Mouse (Mus musculus) kidney, adult 18-20 months (tissue): ENCODE results near the gene Usp30.

ENCODE experiments used
- DNase-seq: peaks from one replicate; pipeline ENCODE4 v3.0.0; 2021

The Usp30 gene

GRCm38 (mm10) chr5:114127374-114128349, 62.4 kb downstream of the Usp30 start, which contains the start of gene Alkbh2:
Gene Alkbh2 (minus strand): TSS chr5:114128218.
- DNase-seq, result peak; percentile 87

DNA sequence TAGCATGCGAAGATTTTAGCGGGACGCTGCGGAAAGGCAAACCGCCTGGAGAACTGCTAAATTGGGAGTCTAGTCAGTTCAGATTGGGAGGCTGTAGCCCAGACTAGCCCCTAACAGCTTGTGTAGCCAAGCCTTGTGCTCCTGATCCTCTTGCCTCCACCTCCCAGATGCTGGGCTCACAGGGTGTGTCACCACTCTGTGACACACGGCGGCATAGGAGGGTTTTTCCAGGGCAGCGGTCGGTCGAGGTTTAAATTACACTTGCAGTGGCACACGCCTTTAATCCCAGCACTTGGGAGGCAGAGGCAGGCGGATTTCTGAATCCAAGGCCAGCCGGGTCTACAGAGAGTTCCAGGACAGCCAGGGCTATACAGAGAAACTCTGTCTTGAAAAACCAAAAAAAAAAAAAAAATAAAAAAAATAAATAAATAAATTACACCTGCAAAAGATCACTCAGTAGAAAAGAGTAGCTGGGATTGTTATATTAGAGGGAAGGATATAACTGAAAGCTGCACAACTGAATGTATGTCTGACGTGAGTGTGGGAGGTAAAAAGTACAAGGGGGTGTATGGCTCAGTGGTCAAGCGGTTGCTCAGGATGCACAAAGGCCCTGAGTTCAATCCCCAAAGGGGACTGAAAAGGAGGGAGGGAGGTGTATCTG, 64.4 kb downstream of the Usp30 start:
- DNase-seq, result no peak

DNA sequence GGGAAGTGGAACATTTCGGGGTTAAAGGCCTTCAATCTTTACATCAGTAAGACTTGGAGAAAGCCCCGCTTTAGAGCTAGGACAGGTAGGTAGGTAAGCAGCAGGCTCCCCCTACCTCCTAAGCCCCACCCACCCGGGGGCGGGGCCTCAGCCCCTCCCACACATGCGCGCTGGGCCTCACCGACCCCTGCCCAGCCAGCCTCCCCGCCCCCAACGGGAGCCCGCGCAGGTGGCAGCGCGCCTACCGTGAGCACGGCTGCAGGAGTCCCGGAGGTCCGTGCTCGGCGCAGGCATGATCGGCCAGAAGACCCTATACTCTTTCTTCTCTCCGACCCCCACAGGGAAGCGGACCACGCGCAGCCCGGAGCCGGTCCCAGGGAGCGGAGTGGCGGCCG, 64.9 kb downstream of the Usp30 start, which contains the start of gene Ung:
Gene Ung, plus strand, starts transcription at position 176 of the 395 bp plus-strand sequence.
- DNase-seq, result no peak

- peak; percentile 96 for DNase-seq
These were observed 65.6 kb downstream of the Usp30 start for GRCm38 (mm10) chr5:114130698-114131520.

GRCm38 (mm10) chr5:114131521-114131840, 66.2 kb downstream of the Usp30 start:
- DNase-seq, result peak; percentile 68

GRCm38 (mm10) chr5:114132841-114133240, 67.6 kb downstream of the Usp30 start:
- no peak for DNase-seq

DNA sequence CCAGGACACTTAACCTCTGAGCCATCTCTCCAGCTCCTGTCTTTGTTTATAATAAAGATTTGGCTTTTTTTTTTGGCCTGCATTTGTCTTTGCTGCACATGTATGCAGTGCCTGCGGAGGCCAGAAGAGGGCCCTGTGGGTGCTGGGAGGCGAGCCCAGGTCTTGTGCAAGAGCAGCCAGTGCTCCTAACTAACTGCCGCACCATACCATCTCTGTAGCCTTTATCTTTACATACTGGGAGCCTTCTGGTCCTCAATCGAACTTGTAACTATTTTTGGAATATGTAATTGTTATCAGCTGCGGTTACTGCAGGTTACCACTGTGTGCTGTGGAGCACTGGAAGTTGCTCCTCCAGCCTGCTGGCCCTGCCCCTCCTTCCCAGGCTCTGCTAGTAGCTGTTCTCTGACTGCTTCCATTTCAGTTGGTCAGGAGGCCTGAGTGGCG, 68.9 kb downstream of the Usp30 start:
- peak; percentile 65 for DNase-seq

- DNase-seq, result no peak
These were observed 70.3 kb downstream of the Usp30 start for GRCm38 (mm10) chr5:114135516-114135915.

DNA sequence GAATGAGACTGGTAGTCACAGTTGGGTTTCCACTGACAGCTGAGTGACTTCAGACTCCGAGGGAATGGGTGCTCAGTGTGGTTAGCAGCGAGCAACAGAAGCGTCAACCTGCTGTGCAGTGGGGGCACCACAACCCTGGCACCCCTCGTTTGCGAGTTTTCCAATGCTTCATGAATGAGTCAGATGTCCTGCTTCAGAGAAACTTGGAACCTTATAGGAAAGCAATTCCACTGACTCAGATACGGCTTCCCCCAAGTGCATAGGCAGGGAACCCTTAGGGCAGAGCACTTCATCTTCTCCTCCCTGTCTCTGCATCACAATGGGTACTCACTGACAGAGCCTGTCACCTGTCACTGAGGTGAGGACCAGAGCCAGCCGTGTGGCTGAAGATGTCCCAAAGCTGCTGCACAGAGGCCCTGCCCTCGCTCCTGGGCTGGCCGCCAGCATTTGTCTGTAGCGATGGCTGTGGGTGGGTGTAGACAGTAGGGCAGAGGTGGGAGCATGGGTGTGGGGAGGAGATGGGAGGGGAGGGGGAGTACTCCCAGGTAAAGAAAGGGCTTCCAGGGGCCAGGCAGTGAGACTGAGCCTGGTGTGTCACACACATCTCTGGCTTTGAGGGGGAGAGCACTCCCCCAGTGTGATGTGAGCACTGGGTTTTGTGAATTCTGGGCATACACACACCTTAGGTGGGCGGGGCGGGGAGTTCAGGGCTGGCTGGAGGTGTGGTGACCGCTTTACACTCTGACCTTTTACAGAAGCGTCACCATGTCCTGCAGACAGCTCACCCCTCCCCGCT, 72.4 kb downstream of the Usp30 start:
- no peak for DNase-seq

- DNase-seq, result peak; percentile 16
These were observed 73.3 kb downstream of the Usp30 start for GRCm38 (mm10) chr5:114138277-114139164.

DNA sequence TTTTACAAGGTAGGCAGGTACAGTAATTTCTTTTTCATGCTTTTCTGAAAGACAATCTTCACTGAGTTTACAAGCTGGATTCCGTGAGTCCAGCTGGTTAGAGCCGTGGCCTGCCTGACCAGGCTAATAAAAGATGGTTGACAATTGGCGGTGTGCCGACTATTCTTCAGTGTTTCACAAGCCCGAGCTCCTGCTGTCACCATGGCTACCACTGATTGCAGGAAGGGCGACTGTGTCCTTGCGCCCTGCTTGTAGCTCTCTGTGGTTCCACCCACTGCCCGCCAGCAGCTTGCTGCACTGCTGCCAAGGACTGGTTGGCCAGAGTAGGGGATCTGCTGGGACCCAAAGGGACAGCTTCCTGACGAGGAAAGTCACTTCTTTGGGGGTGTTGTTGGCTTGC, 73.9 kb downstream of the Usp30 start:
- peak; percentile 79 for DNase-seq

DNA sequence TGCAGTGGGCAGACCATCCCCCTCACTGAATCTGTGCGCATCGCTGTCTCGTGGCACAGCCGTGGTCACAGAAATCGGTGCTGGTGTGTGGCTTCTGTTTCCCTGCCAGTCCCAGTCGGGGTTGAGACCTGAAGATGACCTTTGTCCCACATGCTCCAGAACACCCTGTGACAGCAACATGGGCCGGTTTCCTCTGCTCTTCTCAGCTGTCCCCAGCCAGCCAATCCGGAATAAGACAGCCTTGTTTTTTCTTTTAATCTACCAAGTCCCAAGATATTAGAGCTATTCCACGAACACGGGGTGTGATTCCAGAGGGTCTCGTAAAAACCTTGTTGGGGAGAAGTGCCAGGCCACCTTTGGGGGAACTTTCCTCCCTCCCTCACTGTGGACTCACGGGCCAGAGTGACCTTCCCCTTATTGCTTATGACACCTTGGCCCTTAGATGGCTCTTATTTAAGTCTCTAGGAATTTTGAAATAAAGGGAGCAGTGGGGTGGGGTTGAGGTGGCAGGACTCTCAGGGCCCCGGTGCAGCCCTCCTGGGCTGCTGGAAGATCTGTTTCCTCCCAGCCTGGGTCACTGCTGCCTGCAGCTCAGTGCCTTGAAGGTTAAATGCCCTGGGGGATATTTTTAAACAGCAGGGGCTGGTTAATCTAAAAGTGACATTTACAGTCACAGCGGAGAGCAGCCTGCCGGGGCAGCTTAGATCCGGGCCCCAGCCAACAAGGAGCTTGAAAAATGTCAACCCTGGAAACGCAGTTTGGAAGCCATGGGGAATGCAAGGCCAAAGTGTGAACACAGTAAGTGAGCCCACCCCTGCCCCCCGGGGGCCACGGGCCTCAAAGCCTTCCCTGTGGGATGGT, 81.0 kb downstream of the Usp30 start, which contains the start of gene Acacb:
Gene Acacb, plus strand, starts transcription at position 508 of the 861 bp plus-strand sequence.
- peak; percentile 48 for DNase-seq

GRCm38 (mm10) chr5:114147043-114147972, 82.0 kb downstream of the Usp30 start:
- DNase-seq, result no peak

- no peak for DNase-seq
These were observed 87.3 kb downstream of the Usp30 start for GRCm38 (mm10) chr5:114152359-114153092.

DNA sequence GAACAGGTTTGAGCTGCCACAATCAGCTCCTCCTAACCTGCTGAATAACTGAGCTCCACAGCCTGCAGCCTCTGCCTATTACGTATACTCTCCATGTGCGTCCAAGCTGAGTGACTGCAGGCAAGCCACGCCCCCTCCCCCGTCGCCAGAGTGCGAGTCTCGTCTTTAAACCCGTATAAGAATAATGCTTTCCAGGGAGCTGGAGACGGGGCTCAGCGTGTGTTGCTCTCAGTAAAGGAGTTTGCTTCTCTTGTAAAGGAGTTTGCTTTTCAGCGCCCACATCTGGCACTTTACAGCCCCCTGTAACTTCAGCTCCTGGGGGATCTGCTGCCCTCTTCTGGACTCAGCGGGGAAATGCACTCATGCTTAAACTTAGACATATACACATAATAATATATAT, 88.2 kb downstream of the Usp30 start:
- peak; percentile 41 for DNase-seq

GRCm38 (mm10) chr5:114154765-114155164, 89.5 kb downstream of the Usp30 start:
- no peak for DNase-seq

DNA sequence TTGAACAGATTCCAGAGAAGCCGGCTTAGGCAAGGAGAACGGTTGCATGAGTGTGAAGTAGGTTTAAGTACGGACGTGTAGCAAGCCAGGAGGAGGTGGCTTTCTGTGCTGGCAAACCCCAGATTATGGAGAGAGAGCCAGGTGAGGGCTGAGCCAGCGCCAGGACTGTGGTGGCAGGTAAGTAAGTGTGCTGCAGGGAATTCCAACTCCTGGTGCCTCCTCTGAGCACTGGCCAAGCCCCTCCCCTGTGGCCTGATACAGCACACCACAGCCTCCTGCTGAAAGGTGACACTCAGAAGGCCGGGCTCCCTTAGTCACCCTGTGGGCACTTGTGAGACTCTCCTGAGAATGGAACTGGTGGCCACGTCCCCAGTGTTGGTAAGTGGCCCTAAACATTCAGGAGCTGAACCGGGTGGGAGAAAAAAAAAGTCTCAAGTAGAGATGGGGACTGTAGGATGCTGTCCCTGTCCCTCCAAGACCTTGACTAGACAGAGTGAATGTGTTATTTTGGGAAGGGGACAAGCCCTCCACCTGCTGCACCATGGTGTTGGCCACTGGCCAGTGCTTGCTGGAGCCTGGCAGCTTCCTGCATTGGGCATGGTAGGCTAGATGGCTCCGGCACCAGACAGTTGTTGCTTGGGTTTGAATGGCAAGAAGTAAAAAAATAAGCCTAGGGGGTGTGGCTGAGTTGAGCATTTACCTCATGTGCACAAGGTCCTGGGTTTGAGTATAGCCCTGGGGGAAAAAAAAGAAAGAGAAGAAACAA, 90.1 kb downstream of the Usp30 start:
- peak; percentile 58 for DNase-seq
